Mouse (Mus musculus) cerebellum, adult 2 months (tissue): ENCODE results near the gene Fam81a. TPM values are rescaled to one million over a fixed set of nuclear protein-coding genes. Genes with fewer than 3 reads are reported as not detected.

Source experiments
- DNase-seq, 2 experiments: peaks; one replicate each; pipeline ENCODE4 v3.0.0; 2021
- H3K27ac ChIP-seq: fragments of 200-500 bp; 2 replicates; pipeline ENCODE4 v1.5.1; 2012; ENCODE audit warnings: low read length, control low read depth, inconsistent platforms; ENCODE audit not compliant: insufficient read depth
- H3K27me3 ChIP-seq: fragments of 200-500 bp; 2 replicates; pipeline ENCODE4 v1.6.1; 2012; ENCODE audit warnings: inconsistent platforms, mild to moderate bottlenecking, low read length, moderate library complexity; ENCODE audit not compliant: control insufficient read depth, insufficient read depth
- H3K4me1 ChIP-seq: fragments of 200-500 bp; 2 replicates; pipeline ENCODE4 v1.6.1; 2011; ENCODE audit warnings: low read length; ENCODE audit not compliant: control insufficient read depth, insufficient read depth
- H3K4me3 ChIP-seq: fragments of 200-500 bp; replicated peaks from 2 replicates; pipeline ENCODE3; 2011; ENCODE audit warnings: mild to moderate bottlenecking, low read depth, low read length, control low read depth; ENCODE audit not compliant: insufficient read depth
- CTCF ChIP-seq: fragments of 200-500 bp; IDR thresholded peaks from 2 replicates; pipeline ENCODE4 v1.5.1; 2011; ENCODE audit warnings: low read depth, mild to moderate bottlenecking, control low read depth, low read length, moderate library complexity, borderline replicate concordance; ENCODE audit not compliant: insufficient read depth
- POLR2A ChIP-seq: fragments of 200-500 bp; IDR thresholded peaks from 2 replicates; pipeline ENCODE4 v1.6.1; 2011; ENCODE audit warnings: low read length, control low read depth, borderline replicate concordance; ENCODE audit not compliant: insufficient read depth
- WGBS: fragments of 180-500 bp; shearing (Covaris S2); methylation state at CpG from one replicate; pipeline ENCODE4 v1.1.7; 2018; 5-methylcytosine and 5-hydroxymethylcytosine counted together
- polyA plus RNA-seq: library from polyadenylated mRNA; depleted of rRNA; stranded (reverse); fragments of >200 nt; gene quantifications from 2 replicates; pipeline ENCODE4 v1.2.3, GENCODE M21; 2012

Fam81a gene
- polyA plus RNA-seq, 1 experiment: 12.8 TPM

DNA sequence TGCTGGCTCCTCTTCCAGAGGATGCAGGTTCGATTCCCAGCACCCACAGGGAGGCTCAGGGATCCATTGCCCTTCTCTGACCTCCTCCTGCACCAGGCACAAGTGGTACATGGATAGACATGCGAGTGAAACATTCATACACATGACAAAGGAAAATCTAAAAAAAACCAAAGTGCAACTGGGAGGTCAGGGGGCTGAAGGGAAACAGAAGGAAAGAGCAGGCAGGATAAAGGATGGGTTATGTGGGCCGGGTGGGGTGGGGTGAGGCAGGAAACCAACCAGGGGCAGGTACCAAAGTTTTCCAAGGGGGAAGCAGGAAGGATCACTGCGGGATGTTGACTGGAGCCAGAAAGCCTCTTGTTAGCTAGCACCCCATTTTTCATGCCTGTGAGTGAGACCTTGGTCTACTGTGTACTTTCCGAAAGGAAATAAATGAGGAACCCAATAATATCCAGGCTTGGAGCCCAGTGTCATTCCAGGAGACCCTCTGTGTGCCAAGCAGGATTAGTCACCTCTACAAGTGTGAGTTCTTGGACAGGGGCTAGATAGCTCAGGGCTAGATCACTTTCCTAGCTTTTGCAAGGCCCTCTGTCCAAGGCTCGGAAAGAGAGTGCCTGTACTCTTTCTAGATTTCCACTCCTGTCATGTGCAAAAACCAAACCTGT, 93.5 kb downstream of the Fam81a start:
- H3K4me1 ChIP-seq: no peaks in the 10 kb centered on the region
- H3K27me3 ChIP-seq: no peaks in the 10 kb centered on the region
- TF ChIP-seq CTCF (no peak), POLR2A (no peak)
- no peak overlapping the region for H3K4me3 ChIP-seq
- no peak for DNase-seq
- WGBS: 54% methylated on average over 6 of the region's 6 CpGs
- no peak overlapping the region for H3K27ac ChIP-seq

DNA sequence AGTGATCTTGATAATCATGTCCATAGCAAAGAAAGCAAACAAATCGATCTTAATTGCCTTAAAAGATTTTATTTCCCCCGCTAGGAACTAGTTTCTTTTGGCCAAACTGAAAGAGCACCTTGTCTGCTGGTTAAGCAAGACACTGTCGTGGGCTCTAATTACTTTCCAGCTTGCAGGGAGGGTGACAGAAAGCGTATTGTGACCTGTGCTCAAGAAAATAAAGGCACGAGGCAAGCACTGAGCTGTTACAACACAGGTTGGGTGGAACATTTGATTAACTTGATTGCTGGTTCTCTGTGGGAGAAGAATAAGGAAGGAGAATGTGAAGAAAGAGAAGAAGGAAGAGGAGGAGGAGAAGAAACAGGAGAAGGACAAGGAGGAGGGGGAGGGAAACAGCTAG, 94.1 kb downstream of the Fam81a start:
- Histone ChIP-seq H3K27me3 (no peaks in the 10 kb centered on the region), H3K4me3 (no peak overlapping the region), H3K27ac (no peak overlapping the region), H3K4me1 (no peaks in the 10 kb centered on the region)
- no peak for TF ChIP-seq CTCF
- no peak for TF ChIP-seq POLR2A
- DNase-seq: no peak
- 75% methylated on average over 5 of the region's 5 CpGs for WGBS

DNA sequence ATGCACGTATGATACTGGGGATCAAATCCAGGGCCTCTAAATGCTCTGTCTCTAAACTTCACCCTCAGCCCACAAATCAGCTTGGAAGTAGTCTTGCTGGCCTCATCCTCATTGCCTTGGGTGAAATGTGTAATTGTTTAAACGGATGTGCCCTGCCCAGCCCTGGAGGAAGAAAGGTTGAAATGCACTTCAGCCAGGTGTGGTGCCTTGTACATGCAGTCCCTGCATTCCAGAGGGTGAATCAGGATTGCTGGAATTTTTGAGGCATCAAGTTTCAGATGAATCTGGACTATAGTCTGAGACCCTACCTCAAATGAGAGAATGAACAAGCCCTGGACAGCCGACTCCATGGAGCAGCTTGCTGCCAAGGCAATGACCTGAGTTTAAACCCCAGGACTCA, 94.5 kb downstream of the Fam81a start:
- TF ChIP-seq CTCF: no peak
- no peak for TF ChIP-seq POLR2A
- Histone ChIP-seq H3K27ac (no peak overlapping the region), H3K4me3 (no peak overlapping the region), H3K4me1 (no peaks in the 10 kb centered on the region), H3K27me3 (no peaks in the 10 kb centered on the region)
- DNase-seq: no peak
- WGBS: 76% methylated on average over 3 of the region's 3 CpGs

DNA sequence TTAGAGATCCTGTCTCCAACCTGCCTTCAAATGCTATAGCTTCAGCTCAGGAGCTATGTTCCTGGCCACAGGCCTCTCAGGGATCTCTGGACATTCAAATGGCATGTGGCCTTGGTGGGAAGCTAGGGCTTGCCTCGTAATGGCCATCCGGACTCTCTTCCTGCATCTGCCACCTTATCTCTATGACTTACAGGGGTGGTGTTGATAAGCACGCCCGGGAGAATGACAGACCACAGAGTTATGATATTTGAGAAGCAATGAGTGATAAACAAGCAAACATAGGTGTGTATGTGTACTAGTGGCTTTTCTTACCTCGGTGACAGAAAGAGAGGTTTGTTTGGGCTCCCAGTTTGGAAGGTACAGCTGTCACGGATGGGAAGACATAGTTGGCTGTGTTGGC, 96.1 kb downstream of the Fam81a start:
- Histone ChIP-seq H3K4me3 (no peak overlapping the region), H3K27me3 (no peaks in the 10 kb centered on the region), H3K27ac (no peak overlapping the region), H3K4me1 (no peaks in the 10 kb centered on the region)
- DNase-seq: no peak
- TF ChIP-seq CTCF (no peak), POLR2A (no peak)
- 87% methylated on average over 6 of the region's 6 CpGs for WGBS

DNA sequence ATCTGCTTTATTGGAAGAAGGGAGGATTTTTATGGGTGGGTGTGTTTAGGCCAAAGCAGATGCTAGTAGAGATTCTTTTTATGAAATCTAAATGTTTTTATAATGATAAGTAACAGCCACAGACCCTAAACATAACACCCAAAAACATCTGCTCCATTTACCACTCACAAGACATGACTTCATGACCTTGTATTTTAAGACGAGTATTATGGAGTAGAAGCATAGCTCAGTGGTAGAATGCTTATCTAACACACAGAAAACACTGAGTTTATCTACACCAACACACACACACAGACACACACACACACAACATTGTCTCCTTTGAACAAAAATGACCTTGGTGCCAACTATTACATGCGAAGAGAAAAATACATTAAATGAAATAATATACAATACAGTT, 97.5 kb downstream of the Fam81a start:
- 75% methylated on average over 2 of the region's 2 CpGs for WGBS

DNA sequence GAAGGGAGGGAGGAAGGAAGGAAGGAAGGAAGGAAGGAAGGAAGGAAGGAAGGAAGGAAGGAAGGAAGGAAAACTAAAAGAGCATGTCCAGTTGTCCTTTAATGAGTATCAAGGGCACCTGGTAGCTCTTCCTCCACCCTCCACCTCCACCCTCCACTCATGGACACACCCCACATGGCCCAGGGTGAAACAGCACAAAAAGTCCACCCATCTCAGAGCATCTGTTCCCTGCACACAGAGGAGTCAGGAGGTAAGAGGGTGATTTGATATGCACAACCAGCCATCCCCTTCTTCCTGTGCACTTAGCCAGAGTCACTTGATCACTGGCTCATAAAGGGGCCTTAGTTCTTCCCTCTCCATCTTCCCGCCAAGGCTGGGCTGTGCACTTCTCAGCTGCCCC, 99.4 kb downstream of the Fam81a start:
- Histone ChIP-seq H3K27me3 (no peaks in the 10 kb centered on the region), H3K4me3 (no peak overlapping the region), H3K27ac (no peak overlapping the region), H3K4me1 (no peaks in the 10 kb centered on the region)
- WGBS: 60% methylated on average over 1 of the region's 1 CpGs
- TF ChIP-seq POLR2A (no peak), CTCF (no peak)
- DNase-seq: no peak

More for the DNA sequence above, 97.5 kb downstream of the Fam81a start:
- Histone ChIP-seq H3K27me3 (no peaks in the 10 kb centered on the region), H3K4me1 (no peaks in the 10 kb centered on the region), H3K4me3 (no peak overlapping the region), H3K27ac (no peak overlapping the region)
- no peak for TF ChIP-seq POLR2A
- no peak for TF ChIP-seq CTCF
- no peak for DNase-seq

DNA sequence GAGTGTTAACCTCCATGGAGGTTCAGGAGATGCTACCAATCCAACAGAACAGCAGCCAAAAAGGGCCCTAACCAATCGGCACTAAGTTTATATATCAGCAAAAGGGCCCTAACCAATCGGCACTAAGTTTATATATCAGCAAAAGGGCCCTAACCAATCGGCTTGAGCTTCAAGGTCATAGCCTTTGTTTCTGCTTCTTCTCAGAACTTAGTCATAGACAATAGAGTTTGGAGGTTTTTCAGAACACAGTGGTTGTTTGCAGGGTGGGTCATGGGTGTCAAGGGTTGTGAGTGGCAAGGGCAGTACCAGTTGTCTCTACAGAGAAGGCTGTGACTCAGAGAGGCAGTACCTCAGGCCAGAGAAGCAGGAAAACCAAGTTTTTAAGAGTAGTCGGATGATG, 100.2 kb downstream of the Fam81a start:
- 95% methylated on average over 4 of the region's 4 CpGs for WGBS
- no peak for DNase-seq
- H3K27ac ChIP-seq: no peak overlapping the region
- H3K27me3 ChIP-seq: no peaks in the 10 kb centered on the region
- TF ChIP-seq POLR2A (no peak), CTCF (no peak)
- no peak overlapping the region for H3K4me3 ChIP-seq
- no peaks in the 10 kb centered on the region for H3K4me1 ChIP-seq

DNA sequence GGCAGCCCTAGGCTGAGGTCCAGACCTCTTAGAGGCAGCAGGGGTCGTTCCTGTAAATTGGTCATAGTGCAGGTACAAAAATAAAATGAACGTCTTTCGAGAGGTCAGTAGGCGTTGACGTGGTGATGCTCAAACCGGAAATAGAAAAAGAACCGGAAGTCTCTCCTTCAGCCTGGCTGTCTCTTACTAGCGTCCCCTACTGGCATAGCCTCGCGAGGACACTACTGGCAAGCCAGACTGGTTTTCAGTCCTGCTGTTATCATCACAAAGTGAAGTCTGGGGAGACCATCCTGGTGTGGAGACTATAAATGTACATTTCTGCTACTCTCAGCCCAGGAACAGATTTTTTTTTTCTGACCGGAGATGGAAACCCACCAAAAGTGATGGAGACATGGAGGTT, 101.8 kb downstream of the Fam81a start:
- Histone ChIP-seq H3K4me1 (no peaks in the 10 kb centered on the region), H3K4me3 (no peak overlapping the region), H3K27ac (no peak overlapping the region), H3K27me3 (no peaks in the 10 kb centered on the region)
- no peak for DNase-seq
- TF ChIP-seq POLR2A (no peak), CTCF (no peak)
- 84% methylated on average over 11 of the region's 11 CpGs for WGBS
